Comparison of ENCODE assay signal across 8 mouse cellular contexts in the genomic region with DNA sequence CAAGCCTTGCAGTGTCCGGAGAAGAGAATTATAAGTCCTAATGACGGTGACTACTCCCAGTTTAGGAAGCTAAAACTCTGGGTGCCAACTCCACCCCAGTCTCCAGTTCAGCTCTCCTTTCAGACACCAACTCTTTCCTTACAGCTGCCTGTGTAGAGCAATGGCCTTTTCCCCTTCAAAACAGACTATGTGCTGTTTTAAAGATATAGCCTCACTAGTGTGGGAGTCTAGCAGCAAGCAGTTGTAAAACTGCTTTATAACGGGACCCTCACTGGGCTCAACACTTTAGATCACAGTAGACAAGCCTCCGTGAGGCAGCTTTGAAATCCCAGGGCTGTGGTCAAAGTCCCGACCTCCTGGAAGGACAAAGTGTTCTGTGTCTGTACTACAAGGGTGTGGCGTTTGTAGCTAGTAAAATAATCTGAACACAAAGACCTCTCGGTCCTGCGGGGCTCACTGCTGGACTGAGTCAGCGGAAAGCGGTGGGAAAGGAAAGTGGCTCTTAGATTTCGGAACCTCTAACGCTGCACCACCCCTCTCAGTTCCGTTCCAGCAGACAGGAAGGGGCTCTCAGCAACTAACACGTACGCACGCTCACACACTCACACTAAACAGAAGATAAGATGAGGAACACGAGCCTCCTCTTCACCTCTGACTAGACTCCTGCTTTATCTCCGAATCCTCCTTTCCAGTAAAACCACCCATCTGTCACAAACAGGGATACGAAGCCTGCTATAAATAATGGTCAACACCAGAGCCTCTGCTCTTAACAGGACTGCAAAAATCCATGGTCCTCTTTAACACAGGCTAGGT. TPM values are rescaled to one million over a fixed set of nuclear protein-coding genes. Genes with fewer than 3 reads are reported as not detected.
A peak's percentile ranks its signal among the peaks of the same experiment; 100 is the strongest.
DNase-seq lines count a peak whose midpoint lies in the region; ATAC-seq and TF ChIP-seq lines count a peak whose summit lies in the region.

No protein-coding gene starts in this region.

- H3K4me2 ChIP-seq in forebrain, embryonic 15.5 days (replicated peaks) = peak overlapping the region; percentile 34

- ATAC-seq in forebrain, embryonic 15.5 days (replicated peaks) = peak; percentile 48; the same call in 1 of the 2 replicates
- ATAC-seq in megakaryocyte, adult 5-6 weeks (ENCODE audit: poor library complexity, severe bottlenecking) = peak; percentile 93

- intact Hi-C loops in heart, postnatal 25 days (cut with DNase I) = no loop called here

- 0 out of 2 replicates have a peak overlapping the region, but pooled peaks have one; percentile 4 for H3K9ac ChIP-seq in forebrain, embryonic 15.5 days (replicated peaks)

- H3K36me3 ChIP-seq in E14TG2a.4 (ENCODE audit: insufficient read depth, low read length) = no peaks in the 10 kb centered on the region
- no peaks in the 10 kb centered on the region for H3K36me3 ChIP-seq in forebrain, embryonic 15.5 days

- H3K4me3 ChIP-seq in E14TG2a.4 (replicated peaks; ENCODE audit: low read length) = peak overlapping the region; percentile 48
- H3K4me3 ChIP-seq in forebrain, embryonic 15.5 days = peak overlapping the region; percentile 15; the same call in 1 of the 2 replicates

- TF ChIP-seq CTCF in E14TG2a.4 (conservative IDR thresholded peaks at IDR 0.05; ENCODE audit: low read length) = no peak

- DNase-seq in adrenal gland, postnatal 14 days = peak; percentile 71
- DNase-seq in heart, postnatal 25 days (ENCODE audit: low spot score) = peak; percentile 77
- peak; percentile 56 to 66 for DNase-seq in kidney, postnatal 4 days
- DNase-seq in right cerebral cortex, postnatal 10 days (ENCODE audit: low spot score in 2 of 2) = peak; percentile 35 to 41
- no peak for DNase-seq in Muller cell, postnatal 12 days (ENCODE audit: inconsistent ontology term)

- WGBS in forebrain, embryonic 15.5 days = 46% methylated on average over 19 of the region's 19 CpGs

- no peaks in the 10 kb centered on the region for H3K27me3 ChIP-seq in E14TG2a.4 (ENCODE audit: insufficient read depth, low read length)
- no peaks in the 10 kb centered on the region for H3K27me3 ChIP-seq in forebrain, embryonic 15.5 days

- H3K4me1 ChIP-seq in E14TG2a.4 (replicated peaks; ENCODE audit: low read depth, low read length) = peaks cover 36% of the 10 kb centered on the region
- H3K4me1 ChIP-seq in forebrain, embryonic 15.5 days = 0 out of 2 replicates have a peak, but pooled peaks cover 4% of the 10 kb centered on the region

- H3K9me3 ChIP-seq in E14TG2a.4 (ENCODE audit: low read length) = no peaks in the 10 kb centered on the region
- H3K9me3 ChIP-seq in forebrain, embryonic 15.5 days = no peaks in the 10 kb centered on the region

- H3K27ac ChIP-seq in forebrain, embryonic 15.5 days (replicated peaks) = no peak overlapping the region

RNA-seq across cellular contexts. Expression of a gene that starts 21.0 kb away (rescaled TPM):
- total RNA-seq in adrenal gland, postnatal 14 days (2021) = 104 and 125 TPM in 2 replicates
- polyA plus RNA-seq in forebrain, embryonic 15.5 days (2015; fragmentation: Nextera tagmentation; extraction: Ambion mirVana) = 66.6 and 73.7 TPM in 2 replicates
- 10 to 100 TPM; 19.6 to 22.0 TPM for total RNA-seq in heart, postnatal 25 days (2021)
- total RNA-seq in megakaryocyte, adult 5-6 weeks (2015) = 11.3 and 16.7 TPM in 2 replicates
- total RNA-seq in megakaryocyte, adult 5-6 weeks (2017) = 9.3 and 9.9 TPM in 2 replicates
